In the genomic region with DNA sequence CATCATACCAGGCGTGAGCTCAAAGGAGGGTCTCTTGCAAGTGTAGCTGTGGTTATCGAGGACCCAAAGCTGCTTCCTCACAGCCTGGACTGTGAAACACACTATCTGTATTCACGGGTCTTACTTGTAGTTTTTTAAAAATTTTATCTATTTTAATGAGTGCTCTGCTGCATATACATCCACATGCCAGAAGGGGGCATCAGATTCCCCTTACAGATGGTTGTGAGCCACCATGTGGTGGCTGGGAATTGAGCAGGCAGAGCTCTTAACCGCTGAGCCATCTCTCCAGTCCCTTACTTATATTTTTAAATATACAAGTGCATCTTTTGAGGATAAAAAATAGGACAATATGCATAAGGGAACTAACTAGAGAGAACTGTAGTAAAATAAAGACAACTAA, we compare ENCODE assay signal across 9 mouse cellular contexts. TPM values are rescaled to one million over a fixed set of nuclear protein-coding genes. Genes with fewer than 3 reads are reported as not detected.
DNase-seq lines count a peak whose midpoint lies in the region; ATAC-seq and TF ChIP-seq lines count a peak whose summit lies in the region.
"Had no signal": no experiment of that assay in that cellular context is flagged by ENCODE, and none has a peak within 500 bp of the region (broad histone marks: within the 10 kb centered on the region; RNA-seq: fewer than 3 reads in every experiment).

No protein-coding gene starts in this region.

- H3K27me3 ChIP-seq in hindbrain, embryonic 10.5 days (ENCODE audit: insufficient read depth, poor library complexity, severe bottlenecking): no peaks in the 10 kb centered on the region
- H3K27me3 ChIP-seq in hindbrain, embryonic 16.5 days (replicated peaks; ENCODE audit: control insufficient read depth, insufficient read depth, low read length): no peaks in the 10 kb centered on the region
- H3K27me3 ChIP-seq in ES-Bruce4 (ENCODE audit: control insufficient read depth, insufficient read depth, low read length, poor library complexity, severe bottlenecking): no peaks in the 10 kb centered on the region
- H3K27me3 ChIP-seq in stomach, postnatal 0 days (ENCODE audit: control insufficient read depth, insufficient read depth, low read length): no peaks in the 10 kb centered on the region
- H3K27me3 ChIP-seq: lung, embryonic 15.5 days had no signal

- no peak for ATAC-seq in hindbrain, embryonic 16.5 days
- ATAC-seq in common myeloid progenitor, adult 5-6 weeks (replicated peaks; ENCODE audit: low read depth, poor library complexity, severe bottlenecking): peak; percentile 71
- ATAC-seq in stomach, postnatal 0 days (ENCODE audit: low FRiP score, low TSS enrichment): no peak

- peak; percentile 63 for TF ChIP-seq CTCF in ES-Bruce4 (IDR thresholded peaks at IDR 0.05; ENCODE audit: low read depth, low read length)
- TF ChIP-seq CTCF in stomach, postnatal 0 days (IDR thresholded peaks at IDR 0.05; ENCODE audit: low read depth): peak; percentile 87

- H3K9ac ChIP-seq in hindbrain, embryonic 16.5 days (ENCODE audit: low read depth, low read length): no peak overlapping the region
- no peak overlapping the region for H3K9ac ChIP-seq in ES-Bruce4 (ENCODE audit: low read depth, poor library complexity, severe bottlenecking)
- no peak overlapping the region for H3K9ac ChIP-seq in stomach, postnatal 0 days (ENCODE audit: low read length)
- H3K9ac ChIP-seq: lung, embryonic 15.5 days had no signal

- 77% methylated on average over 4 of the region's 4 CpGs for WGBS in hindbrain, embryonic 10.5 days
- WGBS in hindbrain, embryonic 16.5 days: 68% methylated on average over 4 of the region's 4 CpGs
- WGBS in stomach, postnatal 0 days: 71% methylated on average over 4 of the region's 4 CpGs

- TF ChIP-seq POLR2A in ES-Bruce4 (IDR thresholded peaks at IDR 0.05; ENCODE audit: insufficient read depth, low read length): no peak

- H3K9me3 ChIP-seq in hindbrain, embryonic 10.5 days: no peaks in the 10 kb centered on the region
- no peaks in the 10 kb centered on the region for H3K9me3 ChIP-seq in hindbrain, embryonic 16.5 days (ENCODE audit: control insufficient read depth, low read length)
- H3K9me3 ChIP-seq in ES-Bruce4 (replicated peaks; ENCODE audit: control insufficient read depth, insufficient read depth, low read length, poor library complexity, severe bottlenecking): no peaks in the 10 kb centered on the region
- H3K9me3 ChIP-seq in stomach, postnatal 0 days (ENCODE audit: control insufficient read depth, low read length): no peaks in the 10 kb centered on the region
- H3K9me3 ChIP-seq: lung, embryonic 15.5 days had no signal

- H3K4me2 ChIP-seq in hindbrain, embryonic 16.5 days (ENCODE audit: low read length): no peak overlapping the region
- no peak overlapping the region for H3K4me2 ChIP-seq in stomach, postnatal 0 days (replicated peaks; ENCODE audit: low read depth)
- H3K4me2 ChIP-seq: lung, embryonic 15.5 days had no signal

- peak; percentile 36 for DNase-seq in hindbrain, embryonic 10.5 days (ENCODE audit: low spot score)
- DNase-seq in 3T3-L1 (ENCODE audit: low read depth, low spot score): peak; percentile 78
- DNase-seq in lung, adult 18-20 months: peak; percentile 19 to 40
- peak; percentile 52 for DNase-seq in stomach, postnatal 0 days (ENCODE audit: low spot score)
- DNase-seq in frontal cortex, postnatal 36 days (ENCODE audit: low spot score in 2 of 2): no peak

- H3K27ac ChIP-seq in hindbrain, embryonic 10.5 days: no peak overlapping the region
- H3K27ac ChIP-seq in hindbrain, embryonic 16.5 days (ENCODE audit: low read depth, low read length): no peak overlapping the region
- peak overlapping the region; percentile 34; the same call in 1 of the 2 replicates for H3K27ac ChIP-seq in ES-Bruce4 (ENCODE audit: insufficient read depth, low read length)
- no peak overlapping the region for H3K27ac ChIP-seq in stomach, postnatal 0 days (replicated peaks)
- H3K27ac ChIP-seq: lung, embryonic 15.5 days had no signal

- no peaks in the 10 kb centered on the region for H3K4me1 ChIP-seq in hindbrain, embryonic 10.5 days (replicated peaks)
- no peaks in the 10 kb centered on the region for H3K4me1 ChIP-seq in hindbrain, embryonic 16.5 days (ENCODE audit: control insufficient read depth, insufficient read depth, low read depth, low read length)
- peaks cover 6% of the 10 kb centered on the region for H3K4me1 ChIP-seq in ES-Bruce4 (ENCODE audit: control insufficient read depth, insufficient read depth, low read length)
- no peaks in the 10 kb centered on the region for H3K4me1 ChIP-seq in stomach, postnatal 0 days (replicated peaks; ENCODE audit: control insufficient read depth, insufficient read depth)

- H3K4me3 ChIP-seq in hindbrain, embryonic 10.5 days: no peak overlapping the region
- H3K4me3 ChIP-seq in hindbrain, embryonic 16.5 days (ENCODE audit: low read length): no peak overlapping the region
- H3K4me3 ChIP-seq in ES-Bruce4 (ENCODE audit: low read depth, low read length): no peak overlapping the region
- no peak overlapping the region for H3K4me3 ChIP-seq in stomach, postnatal 0 days (ENCODE audit: low read depth, low read length)
- H3K4me3 ChIP-seq: lung, embryonic 15.5 days had no signal

- H3K36me3 ChIP-seq in hindbrain, embryonic 10.5 days: peaks cover 99% of the 10 kb centered on the region
- H3K36me3 ChIP-seq in hindbrain, embryonic 16.5 days (ENCODE audit: control insufficient read depth, insufficient read depth, low read length): peaks cover 49% of the 10 kb centered on the region
- peaks cover 58% of the 10 kb centered on the region for H3K36me3 ChIP-seq in ES-Bruce4 (ENCODE audit: control insufficient read depth, insufficient read depth, low read length, poor library complexity, severe bottlenecking)
- H3K36me3 ChIP-seq in stomach, postnatal 0 days (ENCODE audit: control insufficient read depth, insufficient read depth, low read length): peaks cover 17% of the 10 kb centered on the region; the same call in 1 of the 2 replicates

- TF ChIP-seq EP300 in ES-Bruce4 (IDR thresholded peaks at IDR 0.05; ENCODE audit: insufficient read depth, low read depth, low read length): no peak
- TF ChIP-seq EP300 in stomach, postnatal 0 days (optimal IDR thresholded peaks at IDR 0.05): no peak

RNA-seq across cellular contexts. Expression of a gene that starts 20.1 kb away (rescaled TPM):
- 131 and 133 TPM in 2 replicates for polyA plus RNA-seq in hindbrain, embryonic 10.5 days (2016; fragmentation: Nextera tagmentation; extraction: Ambion mirVana)
- polyA plus RNA-seq in hindbrain, embryonic 16.5 days (2015; fragmentation: Nextera tagmentation; extraction: Ambion mirVana): 71.8 and 89.7 TPM in 2 replicates
- polyA plus RNA-seq in ES-Bruce4 (2011; ENCODE audit: insufficient read depth, insufficient read length, low read depth, missing spikeins): 171 TPM in 2 replicates
- total RNA-seq in common myeloid progenitor, adult 5-6 weeks (2017): 94.7 and 123 TPM in 2 replicates
- 64.8 and 68.7 TPM in 2 replicates for polyA plus RNA-seq in stomach, postnatal 0 days (2015; fragmentation: Nextera tagmentation; extraction: Ambion mirVana)

RNA-seq across cellular contexts. Expression of a gene that starts 36.0 kb away (rescaled TPM):
- polyA plus RNA-seq in hindbrain, embryonic 10.5 days (2016; fragmentation: Nextera tagmentation; extraction: Ambion mirVana): 103 and 111 TPM in 2 replicates
- polyA plus RNA-seq in hindbrain, embryonic 16.5 days (2015; fragmentation: Nextera tagmentation; extraction: Ambion mirVana): 76.5 and 88.8 TPM in 2 replicates
- polyA plus RNA-seq in ES-Bruce4 (2011; ENCODE audit: insufficient read depth, insufficient read length, low read depth, missing spikeins): 75.3 and 77.9 TPM in 2 replicates
- 73.9 and 83.7 TPM in 2 replicates for total RNA-seq in common myeloid progenitor, adult 5-6 weeks (2017)
- polyA plus RNA-seq in stomach, postnatal 0 days (2015; fragmentation: Nextera tagmentation; extraction: Ambion mirVana): 37.6 and 38.3 TPM in 2 replicates

RNA-seq across cellular contexts. Expression of a gene that starts 44.1 kb away (rescaled TPM):
- 0.16 and 0.26 TPM in 2 replicates for polyA plus RNA-seq in hindbrain, embryonic 10.5 days (2016; fragmentation: Nextera tagmentation; extraction: Ambion mirVana)
- not detected in 2 replicates for polyA plus RNA-seq in hindbrain, embryonic 16.5 days (2015; fragmentation: Nextera tagmentation; extraction: Ambion mirVana)
- 0.67 and 2.4 TPM in 2 replicates for polyA plus RNA-seq in ES-Bruce4 (2011; ENCODE audit: insufficient read depth, insufficient read length, low read depth, missing spikeins)
- not detected in 2 replicates for total RNA-seq in common myeloid progenitor, adult 5-6 weeks (2017)
- polyA plus RNA-seq in stomach, postnatal 0 days (2015; fragmentation: Nextera tagmentation; extraction: Ambion mirVana): 0.18 TPM in 1 of 2 replicates, not detected in the other

RNA-seq across cellular contexts. Expression of a gene that starts 44.7 kb away (rescaled TPM):
- polyA plus RNA-seq in hindbrain, embryonic 10.5 days (2016; fragmentation: Nextera tagmentation; extraction: Ambion mirVana): 723 and 795 TPM in 2 replicates
- polyA plus RNA-seq in hindbrain, embryonic 16.5 days (2015; fragmentation: Nextera tagmentation; extraction: Ambion mirVana): 356 and 408 TPM in 2 replicates
- polyA plus RNA-seq in ES-Bruce4 (2011; ENCODE audit: insufficient read depth, insufficient read length, low read depth, missing spikeins): 541 and 557 TPM in 2 replicates
- total RNA-seq in common myeloid progenitor, adult 5-6 weeks (2017): 954 and 1,077 TPM in 2 replicates
- polyA plus RNA-seq in stomach, postnatal 0 days (2015; fragmentation: Nextera tagmentation; extraction: Ambion mirVana): 279 and 305 TPM in 2 replicates

Comparison
In these comparisons a context has a peak if more than half of its experiments do, and no peak if none do; other contexts are left out.
1. DNase-seq: peak in hindbrain, embryonic 10.5 days (single experiment), 3T3-L1 (single experiment), lung, adult 18-20 months (2 of 2) and stomach, postnatal 0 days (single experiment); none in frontal cortex, postnatal 36 days (0 of 2).